Mouse (Mus musculus): ENCODE data around the gene Sertm1. TPM values are rescaled to one million over a fixed set of nuclear protein-coding genes. Genes with fewer than 3 reads are reported as not detected.

Gene Sertm1
- polyA plus RNA-seq, 1 experiment from 2014 or later = 0.16 TPM

GRCm38 (mm10) chr3:54886501-54886900 is 29.2 kb downstream of the Sertm1 start:
- no peak overlapping the region for H3K27ac ChIP-seq (replicated peaks)
- H3K9me3 ChIP-seq (replicated peaks) = no peaks in the 10 kb centered on the region
- H3K4me2 ChIP-seq (replicated peaks) = no peak overlapping the region
- no peaks in the 10 kb centered on the region for H3K27me3 ChIP-seq
- H3K9ac ChIP-seq = no peak overlapping the region
- no peak overlapping the region for H3K4me3 ChIP-seq (replicated peaks)
- no peaks in the 10 kb centered on the region for H3K4me1 ChIP-seq
- no peaks in the 10 kb centered on the region for H3K36me3 ChIP-seq
- no peak for ATAC-seq (ENCODE audit: insufficient number of reproducible peaks, low FRiP score, low TSS enrichment, low read depth)
- WGBS = 76% methylated on average over 2 of the region's 2 CpGs

Other genes with a start within 250 kb of the Sertm1 start
- 94.0 and 107 TPM in 2 replicates for gene Supt20, start 223.1 kb downstream of the Sertm1 start, polyA plus RNA-seq (2015; fragmentation: Nextera tagmentation; extraction: Ambion mirVana)
- gene Gm21958, start 201.5 kb downstream of the Sertm1 start, polyA plus RNA-seq (2015; fragmentation: Nextera tagmentation; extraction: Ambion mirVana) = 0.45 TPM in 1 of 2 replicates, not detected in the other
- 100 and 104 TPM in 2 replicates for gene Exosc8, start 180.5 kb downstream of the Sertm1 start, polyA plus RNA-seq (2015; fragmentation: Nextera tagmentation; extraction: Ambion mirVana)
- gene Alg5, start 180.3 kb downstream of the Sertm1 start, polyA plus RNA-seq (2015; fragmentation: Nextera tagmentation; extraction: Ambion mirVana) = 58.4 TPM in 2 replicates
- gene Smad9, start 160.3 kb downstream of the Sertm1 start, polyA plus RNA-seq (2015; fragmentation: Nextera tagmentation; extraction: Ambion mirVana) = 1.2 TPM in 2 replicates
- 44.7 and 45.9 TPM in 2 replicates for gene Rfxap, start 108.1 kb downstream of the Sertm1 start, polyA plus RNA-seq (2015; fragmentation: Nextera tagmentation; extraction: Ambion mirVana)
- gene Ccna1, start 139.6 kb upstream of the Sertm1 start, polyA plus RNA-seq (2015; fragmentation: Nextera tagmentation; extraction: Ambion mirVana) = 8.3 and 14.6 TPM in 2 replicates
- 65.9 and 67.8 TPM in 2 replicates for gene Spg20, start 196.2 kb upstream of the Sertm1 start, polyA plus RNA-seq (2015; fragmentation: Nextera tagmentation; extraction: Ambion mirVana)
- 0.05 and 0.07 TPM in 2 replicates for gene Ccdc169, start 221.5 kb upstream of the Sertm1 start, polyA plus RNA-seq (2015; fragmentation: Nextera tagmentation; extraction: Ambion mirVana)

Measured in embryonic facial prominence, embryonic 15.5 days (tissue).